Mouse (Mus musculus): Measurements from ENCODE around the gene Nabp1.
"Not testable (repeated sequence)": the region's sequence is repeated elsewhere in the genome, so short reads cannot be mapped to it uniquely, and the experiment has no call there.

The Nabp1 gene

GRCm38 (mm10) chr1:51493592-51494307, 15.5 kb upstream of the Nabp1 start:
- intact Hi-C loops (cut with DNase I): no loop called here

- intact Hi-C loops (cut with DNase I): no loop called here
These were observed 8.1 kb upstream of the Nabp1 start for GRCm38 (mm10) chr1:51486291-51486690.

- intact Hi-C loops (cut with DNase I): no loop called here
These were observed 2.2 kb upstream of the Nabp1 start for GRCm38 (mm10) chr1:51480386-51480785.

GRCm38 (mm10) chr1:51479691-51480090, 1.5 kb upstream of the Nabp1 start:
- intact Hi-C loops (cut with DNase I): loop anchor here (5.0 to 10.0 kb wide), 2 partner anchors 73 to 635 kb away; partner anchors contain the start of gene Stat1

- intact Hi-C loops (cut with DNase I): loop anchor here (5.0 to 10.0 kb wide), 2 partner anchors 73 to 636 kb away; partner anchors contain the start of gene Stat1
These were observed 753 bp upstream of the Nabp1 start for GRCm38 (mm10) chr1:51479027-51479329.

- intact Hi-C loops (cut with DNase I): loop anchor here (2.0 to 10.0 kb wide), 3 partner anchors 53 to 637 kb away; partner anchors contain the start of gene Stat1
These were observed 556 bp downstream of the Nabp1 start for GRCm38 (mm10) chr1:51477656-51478081.

GRCm38 (mm10) chr1:51476405-51476804, 1.8 kb downstream of the Nabp1 start:
- intact Hi-C loops (cut with DNase I): loop anchor here (2.0 to 10.0 kb wide), 3 partner anchors 54 to 638 kb away; partner anchors contain the start of gene Stat1

- intact Hi-C loops (cut with DNase I): loop anchor here (5.0 kb wide), 1 partner anchor 89 kb away; no protein-coding TSS in a partner anchor
These were observed 10.1 kb downstream of the Nabp1 start for GRCm38 (mm10) chr1:51468077-51468476.

GRCm38 (mm10) chr1:51467181-51467580, 11.0 kb downstream of the Nabp1 start:
- intact Hi-C loops (cut with DNase I): loop anchor here (5.0 kb wide), 1 partner anchor 90 kb away; no protein-coding TSS in a partner anchor

GRCm38 (mm10) chr1:51466385-51466784, 11.8 kb downstream of the Nabp1 start:
- intact Hi-C loops (cut with DNase I): loop anchor here (1.0 to 5.0 kb wide), 2 partner anchors 91 to 131 kb away; no protein-coding TSS in a partner anchor

- intact Hi-C loops (cut with DNase I): loop anchor here (5.0 kb wide), 1 partner anchor 92 kb away; no protein-coding TSS in a partner anchor
These were observed 12.9 kb downstream of the Nabp1 start for GRCm38 (mm10) chr1:51465285-51465684.

GRCm38 (mm10) chr1:51463038-51463437, 15.2 kb downstream of the Nabp1 start:
- intact Hi-C loops (cut with DNase I): no loop called here

- intact Hi-C loops (cut with DNase I): loop anchor here (2.0 kb wide), 1 partner anchor 138 kb away; no protein-coding TSS in a partner anchor
These were observed 19.3 kb downstream of the Nabp1 start for GRCm38 (mm10) chr1:51458731-51459450.

- intact Hi-C loops (cut with DNase I): loop anchor here (2.0 kb wide), 1 partner anchor 139 kb away; no protein-coding TSS in a partner anchor
These were observed 20.1 kb downstream of the Nabp1 start for GRCm38 (mm10) chr1:51458089-51458488.

- intact Hi-C loops (cut with DNase I): no loop called here
These were observed 21.0 kb downstream of the Nabp1 start for GRCm38 (mm10) chr1:51457249-51457648.

- intact Hi-C loops (cut with DNase I): no loop called here
These were observed 29.4 kb downstream of the Nabp1 start for GRCm38 (mm10) chr1:51448789-51449188.

- intact Hi-C loops (cut with DNase I): no loop called here
These were observed 32.3 kb downstream of the Nabp1 start for GRCm38 (mm10) chr1:51445854-51446460.

GRCm38 (mm10) chr1:51445161-51445853, 32.9 kb downstream of the Nabp1 start:
- intact Hi-C loops (cut with DNase I): no loop called here

- intact Hi-C loops (cut with DNase I): no loop called here
These were observed 48.5 kb downstream of the Nabp1 start for GRCm38 (mm10) chr1:51429775-51430174.

GRCm38 (mm10) chr1:51426298-51426697, 51.9 kb downstream of the Nabp1 start:
- intact Hi-C loops (cut with DNase I): no loop called here

- intact Hi-C loops (cut with DNase I): not testable (repeated sequence)
These were observed 57.2 kb downstream of the Nabp1 start for GRCm38 (mm10) chr1:51421029-51421428.
